Mouse (Mus musculus) kidney, postnatal 25 days (tissue): Measurements from ENCODE around the gene Klhl26.
"Not testable (repeated sequence)": the region's sequence is repeated elsewhere in the genome, so short reads cannot be mapped to it uniquely, and the experiment has no call there.

Source experiments
- DNase-seq, 2 experiments: peaks; one replicate each; pipeline ENCODE4 v3.0.0; 2021; ENCODE audit warnings: mixed read lengths in 2 of 2

The Klhl26 gene

DNA sequence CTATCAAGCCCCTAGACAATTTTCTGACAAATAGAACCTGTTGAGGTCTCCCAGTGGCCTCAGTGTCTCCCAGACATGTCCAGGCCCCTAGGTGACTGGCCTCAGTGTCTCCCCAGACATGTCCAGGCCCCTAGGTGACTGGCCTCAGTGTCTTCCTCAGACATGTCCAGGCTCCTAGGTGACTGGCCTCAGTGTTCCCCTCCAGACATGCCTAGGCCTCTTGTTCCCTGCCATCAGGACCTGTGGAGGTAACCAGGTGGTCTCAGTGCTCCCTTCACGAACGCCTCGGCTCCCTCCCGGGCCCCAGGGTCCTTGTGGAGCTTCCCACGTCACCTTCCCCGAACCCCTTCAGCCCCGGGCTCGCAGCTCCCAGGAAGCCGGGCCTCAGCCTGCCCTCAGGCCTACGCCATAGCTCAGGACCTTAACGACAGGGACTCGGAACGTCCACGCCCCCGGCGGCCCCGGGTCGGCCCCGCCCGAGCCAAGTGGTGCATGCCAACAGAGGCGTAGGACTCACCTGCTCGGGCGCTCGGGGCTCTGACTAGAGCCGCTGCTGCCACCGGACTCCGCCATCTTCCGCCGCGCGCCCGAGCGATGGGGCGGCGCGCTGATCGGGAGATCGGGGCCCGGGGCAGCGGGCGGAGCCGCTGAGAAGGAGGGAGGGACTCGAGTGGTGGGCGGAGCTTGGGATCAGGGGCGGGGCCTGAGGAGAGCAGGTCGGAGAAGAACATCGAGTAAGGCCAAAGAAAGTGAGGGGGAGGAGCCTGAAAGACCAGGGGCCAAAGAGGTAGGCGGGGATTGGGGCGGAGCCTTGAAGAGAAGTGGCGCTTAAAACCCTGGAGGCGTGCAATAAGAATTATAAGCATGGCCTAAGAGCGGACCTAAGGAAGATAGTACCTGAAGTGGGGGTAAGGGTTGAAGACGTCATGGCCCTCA is at the start of gene Klhl26:
Gene Klhl26 (minus strand): TSS at position 636 of the 936 bp plus-strand sequence.
- DNase-seq: peak; percentile 98 to 99

DNA sequence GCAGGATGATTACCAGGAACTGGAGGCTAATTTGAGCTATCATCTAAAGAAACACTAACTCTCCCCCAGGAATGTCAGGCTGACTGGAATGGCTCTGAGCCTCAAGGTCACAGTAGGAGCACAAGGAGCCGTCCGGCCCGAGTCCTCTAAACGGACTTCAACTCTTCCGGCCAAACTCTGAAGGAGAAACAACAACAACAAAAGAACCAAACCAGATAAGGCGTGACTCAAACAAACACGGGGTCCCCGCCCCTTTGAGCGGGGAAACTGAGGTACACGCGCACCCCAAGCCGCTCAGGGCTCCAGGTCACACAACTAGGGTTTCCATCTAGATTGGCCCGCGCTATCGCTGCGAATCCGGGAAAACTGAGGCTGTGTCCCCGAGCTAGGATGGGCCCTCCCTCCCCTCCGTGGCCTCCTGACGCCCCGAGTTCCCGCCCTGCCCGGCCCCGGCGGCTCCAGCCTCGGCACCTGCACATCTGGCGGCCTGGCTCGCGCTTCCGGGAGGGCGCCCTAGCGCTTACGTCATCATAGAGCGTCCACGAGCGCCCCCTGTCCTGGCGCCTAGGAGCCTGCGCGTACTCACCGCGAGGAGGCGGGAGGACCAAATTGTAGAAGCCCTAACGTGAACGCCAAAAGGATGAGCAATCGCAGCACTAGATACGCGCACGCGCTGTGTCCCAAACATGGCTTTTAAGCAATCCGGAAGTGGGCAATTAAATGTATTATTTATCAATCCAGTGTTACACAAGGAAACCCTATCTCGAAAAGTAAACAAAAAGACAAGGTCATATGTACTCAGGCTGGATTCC is 46.0 kb upstream of the Klhl26 start:
- peak; percentile 96 to 98 for DNase-seq

DNA sequence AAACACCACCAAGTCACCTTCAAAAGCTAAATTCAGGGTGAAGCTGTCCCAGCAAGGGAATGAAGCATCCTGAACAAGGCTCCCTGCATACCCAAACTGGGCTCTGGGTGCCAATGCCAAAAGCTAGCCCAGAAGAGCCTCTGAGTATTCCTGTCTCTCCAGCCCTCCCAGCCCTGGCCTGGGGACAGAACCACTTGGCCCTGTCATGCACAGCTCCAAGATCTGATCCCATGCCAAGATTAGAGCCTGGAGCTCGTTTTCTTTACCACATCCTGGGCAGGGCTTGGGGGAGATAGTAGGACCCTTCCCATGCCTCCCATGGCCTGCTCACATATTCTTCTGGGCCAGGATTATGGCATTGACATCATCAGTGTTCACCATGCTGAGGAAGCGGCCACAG is 42.8 kb upstream of the Klhl26 start:
- no peak for DNase-seq

DNA sequence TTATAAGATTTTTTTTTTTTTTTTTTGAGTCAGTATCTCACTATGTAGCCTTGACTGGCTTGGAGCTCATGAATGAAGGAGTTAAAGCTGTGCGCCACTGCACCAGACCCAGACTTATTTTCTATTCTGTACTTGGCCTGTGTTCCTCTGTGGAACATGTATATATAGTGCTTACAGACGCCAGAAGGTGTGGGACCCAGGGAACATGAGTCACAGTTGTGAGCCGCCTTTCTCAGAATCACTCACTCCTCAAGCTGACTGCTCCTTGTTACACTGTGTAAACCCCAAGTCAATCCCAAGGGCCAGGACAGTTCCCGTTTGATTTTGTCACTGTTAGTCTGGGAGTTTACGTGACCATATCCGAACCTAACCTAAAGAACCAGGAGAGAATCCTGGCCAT is 42.3 kb upstream of the Klhl26 start:
- DNase-seq: no peak

DNA sequence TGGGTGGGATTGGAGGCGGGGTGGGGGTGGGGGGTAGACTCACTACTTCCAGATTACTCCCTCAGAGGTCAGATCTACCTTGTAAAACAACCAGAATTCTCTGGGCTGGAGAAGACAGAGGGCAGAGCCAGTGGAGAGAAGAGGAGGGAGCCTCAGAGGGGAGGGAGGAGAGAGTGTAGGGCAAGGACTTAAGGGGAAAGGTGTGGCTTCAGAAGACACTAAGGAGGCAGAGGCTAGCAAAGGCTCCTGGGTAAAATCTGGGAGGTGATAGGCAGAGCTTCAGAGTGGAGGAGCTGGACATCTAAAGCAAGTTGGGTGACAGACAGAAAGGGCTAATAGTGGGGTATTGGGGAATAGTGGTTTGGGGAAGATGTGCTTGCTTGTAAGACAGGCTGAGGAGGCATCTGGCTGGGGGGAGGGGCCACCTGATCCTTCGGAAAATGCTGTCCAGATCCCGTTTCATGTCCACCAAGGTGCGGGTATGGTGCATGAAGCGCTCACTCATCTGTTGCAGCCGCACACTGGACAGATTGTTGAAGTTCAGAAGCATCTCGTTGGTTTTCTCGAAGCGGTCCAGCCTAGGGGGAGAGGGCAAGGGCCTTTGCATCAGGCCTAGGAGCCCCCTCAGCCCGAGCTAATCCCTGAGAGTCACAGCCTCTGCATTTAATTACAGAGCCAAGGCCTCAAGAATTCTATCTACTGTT is 41.3 kb upstream of the Klhl26 start:
- no peak for DNase-seq

DNA sequence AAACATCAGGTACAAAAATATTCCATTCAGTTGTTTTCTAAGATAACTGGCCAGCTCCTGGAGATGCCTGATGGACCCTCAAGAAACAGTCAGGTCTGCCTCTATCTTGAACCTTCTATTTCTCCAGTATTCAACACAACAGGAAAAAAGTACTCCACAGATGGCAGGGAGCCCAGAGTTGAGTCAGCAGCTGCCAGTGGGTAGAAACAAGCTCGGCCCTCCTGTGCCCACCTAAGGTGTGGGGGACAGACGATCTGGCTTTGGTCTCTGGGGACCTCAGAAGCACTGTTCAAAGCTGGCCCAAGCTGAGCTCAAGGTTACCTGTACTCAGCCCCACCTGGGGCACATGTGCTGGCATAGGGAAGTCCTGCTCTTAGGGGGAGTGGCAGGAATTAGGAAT is 36.7 kb upstream of the Klhl26 start:
- peak in 1 of 2 experiments; percentile 44 for DNase-seq

DNA sequence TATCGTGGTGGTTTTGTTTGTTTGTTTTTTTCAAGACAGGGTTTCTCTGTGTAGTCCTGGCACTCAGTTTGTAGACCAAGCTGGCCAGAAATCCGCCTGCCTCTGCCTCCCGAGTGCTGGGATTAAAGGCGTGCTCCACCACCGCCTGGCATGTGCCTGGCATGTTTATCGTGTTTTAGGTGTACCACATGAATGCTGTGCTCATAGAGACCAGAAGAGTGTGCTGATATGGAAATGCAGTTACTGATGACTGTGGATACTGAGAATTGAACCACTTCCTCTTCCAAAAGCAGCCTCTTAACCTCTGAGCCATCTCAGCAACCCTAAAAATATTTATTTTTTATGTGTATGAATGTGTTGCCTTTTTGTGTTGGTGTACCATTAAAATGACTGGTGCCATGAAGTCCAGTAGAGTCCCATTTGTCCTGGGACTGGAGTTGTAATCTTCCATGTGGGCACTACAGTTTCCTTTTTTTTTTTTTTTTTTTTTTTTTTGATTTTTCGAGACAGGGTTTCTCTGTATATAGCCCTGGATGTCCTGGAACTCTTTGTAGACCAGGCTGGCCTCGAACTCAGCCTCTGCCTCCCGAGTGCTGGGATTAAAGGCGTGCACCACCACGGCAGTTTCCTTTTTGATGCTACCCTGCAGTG is 35.6 kb upstream of the Klhl26 start:
- no peak for DNase-seq

DNA sequence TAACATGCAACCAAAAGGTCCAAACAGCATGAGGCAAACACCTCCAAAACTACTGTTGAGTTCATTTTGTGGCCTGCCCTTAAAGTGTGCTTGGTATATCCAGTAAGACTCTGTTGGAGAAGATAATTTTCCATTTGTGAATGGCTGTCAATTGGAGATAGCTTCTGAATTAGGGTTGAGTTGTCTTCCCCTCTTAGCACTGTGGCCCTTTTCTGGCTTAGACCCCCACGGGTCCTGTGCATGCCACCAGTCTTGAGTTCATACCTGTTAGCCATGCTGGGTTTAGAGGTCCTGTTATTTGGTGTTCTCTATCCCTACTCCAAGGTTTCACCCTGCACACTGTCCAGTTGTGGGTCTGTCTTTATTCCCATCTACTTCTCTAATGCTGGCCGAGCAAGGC is 35.0 kb upstream of the Klhl26 start:
- DNase-seq: no peak

DNA sequence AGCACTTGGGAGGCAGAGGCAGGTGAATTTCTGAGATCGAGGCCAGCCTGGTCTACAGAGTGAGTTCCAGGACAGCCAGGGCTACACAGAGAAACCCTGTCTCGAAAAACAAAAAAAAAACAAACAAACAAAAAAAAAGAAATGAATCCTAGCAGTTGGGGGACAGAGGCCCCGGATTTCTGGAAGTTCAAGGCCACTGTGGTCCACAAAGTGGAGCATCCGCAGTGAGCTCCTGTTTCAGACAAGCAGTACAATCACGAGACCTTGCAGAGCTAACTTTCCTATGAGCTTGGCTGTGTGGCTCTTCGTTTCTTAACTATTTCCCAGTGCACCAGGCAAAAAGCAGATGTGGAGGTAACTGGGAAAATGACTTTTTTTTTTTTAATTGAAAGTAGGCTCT is 34.4 kb upstream of the Klhl26 start:
- not testable (repeated sequence) for DNase-seq

DNA sequence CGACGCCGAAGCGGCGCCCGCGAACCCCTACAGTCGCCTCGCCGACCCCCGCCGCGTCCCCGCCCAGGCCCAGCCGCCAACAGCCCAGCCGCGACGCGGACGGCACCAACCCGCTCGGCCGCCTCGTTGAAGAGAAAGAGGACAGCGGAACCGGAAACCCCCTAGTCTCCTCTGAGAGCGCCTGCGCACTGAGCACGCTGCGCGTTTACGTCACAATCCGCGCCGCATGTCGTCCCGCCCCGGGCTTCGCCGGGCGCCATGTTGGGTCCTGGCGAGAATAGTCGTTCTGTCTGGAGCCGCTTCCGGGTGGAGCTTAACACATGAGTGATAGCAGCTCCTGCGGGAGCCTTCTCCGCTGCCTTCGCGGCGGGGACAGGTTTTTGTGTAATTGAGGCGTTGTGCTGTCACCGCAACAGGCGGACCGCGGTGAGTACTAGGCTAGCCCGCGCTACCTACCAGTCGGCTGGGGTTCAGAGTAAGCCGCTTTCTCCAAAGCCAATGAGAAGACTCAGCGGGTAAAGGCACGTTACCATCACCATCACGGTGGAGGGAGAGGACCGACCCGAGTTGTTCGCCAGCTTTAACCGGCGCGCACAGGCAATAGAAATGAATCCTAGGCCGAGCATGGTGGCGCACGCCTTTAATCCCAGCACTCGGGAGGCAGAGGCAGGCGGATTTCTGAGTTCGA is 33.6 kb upstream of the Klhl26 start, which contains the start of gene Uba52:
Gene Uba52 (minus strand): TSS at position 574 of the 688 bp plus-strand sequence.
- peak; percentile 97 to 98 for DNase-seq

DNA sequence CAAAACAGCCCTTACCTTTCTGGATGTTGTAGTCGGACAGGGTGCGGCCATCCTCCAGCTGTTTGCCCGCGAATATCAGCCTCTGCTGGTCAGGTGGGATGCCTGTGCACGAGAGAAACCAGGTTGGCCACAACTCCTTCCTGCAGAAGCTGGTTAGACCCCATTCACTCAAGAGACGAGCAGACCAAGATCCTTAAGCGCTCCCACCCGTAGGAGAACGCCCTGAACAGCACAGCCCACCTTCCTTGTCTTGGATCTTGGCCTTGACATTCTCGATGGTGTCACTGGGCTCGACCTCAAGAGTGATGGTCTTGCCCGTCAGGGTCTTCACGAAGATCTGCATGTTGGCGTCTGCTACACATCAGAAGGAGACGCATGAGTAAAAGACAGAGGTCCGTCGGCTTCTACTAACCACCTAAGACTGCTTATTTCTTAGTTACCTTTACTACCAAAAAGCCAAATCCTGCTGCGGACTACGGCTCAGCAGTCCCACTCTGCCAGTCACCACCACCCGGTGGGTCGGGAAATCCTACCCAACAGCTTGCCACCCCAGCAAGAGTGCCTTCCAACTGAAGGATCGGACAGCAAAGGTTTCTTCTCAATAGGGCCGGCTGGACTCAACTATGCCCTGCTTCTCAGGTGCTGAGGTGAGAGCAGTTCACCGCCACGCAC is 32.6 kb upstream of the Klhl26 start:
- DNase-seq: peak in 1 of 2 experiments; percentile 40

DNA sequence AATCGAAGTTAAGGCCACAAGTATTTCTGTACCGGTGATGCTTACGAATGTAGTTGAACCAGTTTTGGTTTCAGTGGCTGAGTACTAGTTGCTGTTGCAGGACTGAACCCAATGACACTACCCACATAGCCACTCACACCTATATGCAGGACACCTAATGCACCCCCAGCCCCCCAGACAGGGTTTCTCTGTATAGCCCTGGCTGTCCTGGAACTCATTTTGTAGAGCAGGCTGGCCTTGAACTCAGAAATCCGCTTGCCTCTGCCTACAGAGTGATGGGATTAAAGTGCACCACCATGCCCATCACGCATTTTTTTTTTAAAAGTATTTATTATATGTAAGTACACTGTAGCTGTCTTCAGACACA is 30.2 kb upstream of the Klhl26 start:
- peak in 1 of 2 experiments; percentile 37 for DNase-seq

DNA sequence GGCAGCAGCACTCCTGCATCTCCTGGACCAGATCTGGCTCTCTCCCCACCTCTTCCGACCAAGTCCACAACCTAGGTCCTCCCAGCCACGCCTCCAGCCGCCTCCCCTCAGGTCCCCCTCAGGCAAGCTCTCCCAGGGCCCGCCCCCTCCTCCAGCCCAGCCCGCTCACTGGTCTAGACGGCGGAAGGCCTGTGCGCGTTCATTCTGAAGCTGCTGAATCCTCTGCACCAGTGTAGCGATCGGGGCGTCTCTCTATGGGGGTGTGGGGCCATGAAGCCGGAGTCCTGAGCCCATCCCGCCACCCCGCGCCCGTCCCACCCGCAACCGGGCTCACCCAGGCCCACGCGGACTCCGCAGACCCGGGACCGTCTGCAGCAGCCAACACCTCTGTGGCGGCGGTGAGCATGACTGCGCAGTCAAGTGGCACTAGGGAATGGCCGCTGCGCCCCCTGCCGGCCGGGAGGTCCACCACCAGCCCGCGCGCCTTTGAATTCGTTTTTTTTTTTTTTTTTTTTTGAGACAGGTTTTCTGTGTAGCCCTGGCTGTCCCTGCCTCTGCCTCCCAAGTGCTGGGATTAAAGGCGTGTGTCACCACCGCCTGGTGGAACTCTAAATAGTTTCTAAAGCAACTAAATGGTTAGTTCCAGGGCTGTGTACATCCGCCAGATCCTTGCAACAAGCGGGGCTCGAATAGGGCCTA is 29.7 kb upstream of the Klhl26 start, which contains the start of gene Rex1bd:
Gene Rex1bd (minus strand): TSS at position 425 of the 699 bp plus-strand sequence.
- DNase-seq: peak; percentile 97 to 99

DNA sequence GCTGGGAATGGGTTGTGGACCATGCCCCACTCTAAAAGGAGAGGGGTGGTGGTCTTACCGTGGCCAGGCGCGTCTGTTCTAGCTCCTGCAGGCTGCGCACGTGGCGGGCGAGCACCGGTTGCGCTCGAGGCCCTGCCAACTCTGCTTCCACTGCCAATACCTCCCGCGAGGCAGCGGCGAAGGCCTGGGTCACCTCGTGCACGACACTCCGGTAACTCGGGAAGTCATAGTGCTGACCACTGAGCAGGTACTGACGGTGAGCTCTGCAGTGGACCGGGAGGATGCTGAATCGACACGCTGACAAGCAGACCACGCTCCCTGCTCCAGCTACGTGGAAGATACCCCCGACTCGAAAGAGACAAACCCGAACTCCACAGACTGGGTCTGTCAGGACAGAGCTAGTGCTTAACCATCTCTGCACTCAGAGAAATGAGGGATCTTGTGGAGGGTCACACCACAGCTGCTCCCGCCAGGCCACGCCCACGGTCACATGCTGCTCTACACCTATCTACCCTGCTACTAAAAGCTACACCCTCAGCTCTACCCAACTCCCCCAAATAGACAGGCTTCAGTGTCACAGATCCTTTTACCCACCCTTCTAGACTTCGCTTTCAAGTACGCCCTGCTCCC is 29.0 kb upstream of the Klhl26 start:
- peak in 1 of 2 experiments; percentile 56 for DNase-seq

DNA sequence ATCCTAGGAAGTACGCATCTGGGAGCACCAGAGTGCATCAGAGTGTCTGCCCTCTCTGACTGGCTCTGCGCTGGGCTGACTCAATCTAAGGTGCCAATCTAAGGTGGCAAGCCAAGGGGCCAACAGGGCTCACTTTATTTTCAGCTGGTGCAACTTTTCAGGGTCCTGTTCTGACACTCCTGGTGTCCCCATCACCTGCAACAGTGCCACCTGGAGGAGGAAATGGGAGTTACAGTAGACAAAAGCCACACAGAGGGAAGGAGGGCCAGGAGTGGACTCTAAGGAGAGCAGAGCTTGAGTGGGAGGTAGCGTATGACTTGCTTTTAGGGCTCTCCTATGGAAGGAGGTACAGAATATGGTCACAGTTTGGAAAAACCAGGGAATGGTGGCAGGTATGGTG is 28.1 kb upstream of the Klhl26 start:
- DNase-seq: peak; percentile 70 to 89

DNA sequence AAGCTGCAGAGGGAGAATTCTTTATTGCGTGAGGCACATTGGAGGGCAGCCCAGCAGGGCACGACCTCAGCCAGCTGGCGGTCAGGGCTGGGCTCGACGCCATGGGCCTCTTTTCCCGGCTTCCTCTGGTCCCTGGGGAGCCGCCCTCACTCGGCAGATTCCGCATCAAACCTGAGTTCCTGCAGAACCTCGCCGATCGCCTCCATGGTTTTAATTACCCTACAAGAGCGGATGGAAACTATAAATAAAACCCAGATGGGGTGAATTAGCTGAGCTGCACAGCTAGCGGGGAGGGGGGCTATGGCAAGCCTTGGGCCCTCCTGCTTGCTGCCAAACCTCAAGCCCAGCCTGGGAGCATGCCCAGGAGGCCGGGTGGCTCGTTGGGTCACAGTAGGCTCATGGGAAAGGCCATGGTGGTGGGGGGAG is 27.5 kb upstream of the Klhl26 start:
- DNase-seq: peak; percentile 75 to 83

DNA sequence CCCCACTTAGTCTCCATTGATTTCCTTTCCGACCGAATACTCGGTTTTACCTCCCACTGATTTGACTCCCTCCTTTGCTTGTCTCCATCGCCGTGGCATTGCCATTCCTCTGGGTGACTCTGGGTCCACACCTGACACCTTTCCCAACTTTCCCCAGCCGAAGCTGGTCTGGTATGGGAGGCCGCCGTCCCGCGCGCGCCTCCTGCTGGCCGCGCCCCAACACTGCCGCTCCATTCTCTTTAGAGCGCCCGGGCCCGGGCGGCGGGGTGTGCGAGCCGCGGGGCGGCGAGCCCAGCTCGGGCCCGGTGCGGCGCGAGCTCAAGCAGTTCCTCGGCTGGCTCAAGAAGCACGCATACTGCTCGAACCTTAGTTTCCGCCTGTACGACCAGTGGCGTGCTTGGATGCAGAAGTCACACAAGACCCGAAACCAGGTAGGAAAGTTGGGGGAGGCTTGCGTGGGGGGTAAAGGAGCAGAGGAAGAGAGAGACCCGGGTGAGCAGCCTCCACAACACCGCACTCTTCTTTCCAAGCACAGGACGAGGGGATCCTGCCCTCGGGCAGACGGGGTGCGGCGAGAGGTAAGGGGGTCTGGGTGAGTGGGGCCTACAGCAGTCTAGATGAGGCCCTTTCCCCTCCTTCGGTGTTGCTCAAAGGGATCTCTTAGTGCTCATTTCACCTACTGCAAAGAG is 26.4 kb upstream of the Klhl26 start:
- peak; percentile 74 to 78 for DNase-seq

DNA sequence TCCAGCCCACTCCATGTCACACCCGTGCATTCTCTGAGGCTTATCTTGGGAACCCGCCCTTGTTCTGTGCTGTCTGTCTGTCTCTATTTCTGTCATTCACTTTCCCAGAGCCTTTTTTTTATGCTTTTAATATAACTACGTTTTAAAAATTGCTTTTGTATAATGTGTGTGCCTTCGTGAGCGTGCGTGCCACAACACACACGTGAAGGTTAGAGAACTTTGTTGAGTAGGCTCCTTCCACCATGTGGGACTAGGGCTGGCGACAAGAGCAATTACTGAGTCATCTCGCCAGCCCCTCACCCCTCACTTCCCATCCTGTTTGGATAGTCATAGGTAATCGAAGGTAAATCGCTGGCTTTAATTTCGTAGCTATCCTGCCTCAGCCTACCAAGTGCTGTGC is 25.8 kb upstream of the Klhl26 start:
- no peak for DNase-seq

DNA sequence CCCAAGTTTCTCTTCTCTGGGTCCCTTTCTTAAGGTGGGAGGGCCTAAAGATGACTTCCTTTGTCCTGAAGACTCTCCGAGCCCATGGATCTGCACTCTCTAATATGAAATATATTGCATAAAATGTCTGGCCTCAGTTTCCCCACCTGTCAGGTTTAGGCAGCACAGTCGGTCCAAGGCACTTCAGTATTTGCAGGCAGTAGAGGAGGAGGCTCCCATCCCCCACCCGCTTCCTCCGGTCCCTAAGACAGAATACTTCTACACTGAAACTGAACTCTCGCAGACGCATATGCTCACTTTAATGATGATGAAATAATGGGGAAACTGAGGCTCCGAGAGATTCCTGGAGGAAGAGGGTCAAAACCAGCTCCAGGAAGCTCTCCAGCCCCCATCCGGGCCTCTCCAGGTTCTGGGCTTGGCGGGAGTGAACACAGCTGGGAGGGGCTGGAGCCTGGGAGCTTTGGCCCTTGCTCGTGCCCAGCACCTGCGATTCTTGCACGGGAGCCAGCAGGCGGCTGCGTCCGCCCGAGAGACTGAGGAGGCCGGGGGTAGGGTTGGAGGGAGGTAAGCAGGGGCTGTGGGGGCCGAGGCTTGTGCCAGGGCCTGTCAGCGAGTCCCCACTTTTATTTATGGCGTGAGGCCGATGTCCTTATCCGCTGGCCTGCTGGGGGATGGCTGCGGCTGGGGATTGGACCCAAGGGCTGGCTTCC is 25.2 kb upstream of the Klhl26 start:
- peak in 1 of 2 experiments; percentile 46 for DNase-seq
